Mouse (Mus musculus): Measurements from ENCODE around the gene Olfr656. TPM values are rescaled to one million over a fixed set of nuclear protein-coding genes. Genes with fewer than 3 reads are reported as not detected.

Gene Olfr656
- polyA plus RNA-seq (2012; rRNA removed), result not detected in 2 replicates

DNA sequence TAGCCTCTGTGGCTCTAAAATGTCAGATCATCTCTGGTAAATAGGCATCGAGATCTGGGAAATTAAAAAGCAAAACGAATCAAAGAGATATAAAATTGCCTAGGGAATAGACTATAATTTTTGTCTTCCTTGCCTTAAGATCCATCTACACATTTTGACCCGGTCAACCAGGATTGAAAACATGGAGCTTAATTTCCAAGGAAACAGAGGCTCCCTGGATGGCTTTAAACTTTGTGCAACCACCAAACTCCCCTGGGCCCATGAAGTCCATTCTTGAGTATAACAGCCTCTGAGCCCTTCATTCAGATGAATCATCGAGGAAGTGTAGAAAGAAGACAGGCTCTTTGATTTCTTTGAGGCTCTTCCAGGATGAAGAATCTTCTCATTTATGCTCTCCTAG lies at the start of gene Olfr656:
Olfr656 (plus strand) TSS at position 301 of the 400 bp plus-strand sequence.

DNA sequence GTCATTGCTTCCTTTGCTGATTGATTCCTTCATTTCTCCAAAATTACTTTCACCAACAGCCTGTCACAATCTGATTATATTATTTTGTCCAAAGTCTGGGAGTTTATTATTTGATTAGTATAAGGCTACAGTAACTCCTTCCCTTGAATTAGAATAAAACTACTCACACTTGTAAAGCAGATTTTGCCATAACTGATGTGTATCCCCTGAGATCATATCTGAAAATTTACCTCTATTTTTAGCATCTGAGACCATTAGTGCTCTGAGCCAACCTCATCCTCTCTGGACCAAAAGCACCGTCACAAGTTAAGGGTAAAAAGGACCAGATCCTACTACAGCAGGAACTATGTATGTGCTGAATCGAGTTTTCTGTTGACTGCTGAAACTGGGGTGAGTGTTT lies 36.7 kb upstream of the Olfr656 start, which contains the start of gene Olfr653:
Olfr653 (plus strand) TSS at position 301 of the 400 bp plus-strand sequence.

DNA sequence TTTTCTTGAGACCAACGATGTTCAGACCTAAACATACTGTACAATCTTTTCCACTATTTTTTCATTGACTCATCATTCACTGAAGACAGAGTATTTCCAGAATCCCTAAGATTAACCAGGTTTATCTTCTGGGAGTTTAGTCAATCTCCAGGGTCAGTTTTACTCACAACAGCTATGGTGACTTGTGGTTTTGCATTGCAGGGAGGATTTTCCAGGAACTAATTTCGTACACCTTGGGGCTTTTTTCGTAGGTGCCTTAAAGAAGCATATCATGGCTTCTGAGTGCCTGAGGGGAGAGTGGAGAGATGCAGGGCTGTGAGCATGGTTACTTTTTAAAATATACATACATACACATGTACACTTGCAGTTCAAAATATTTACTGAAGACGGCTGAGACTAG lies 27.0 kb upstream of the Olfr656 start, which contains the start of gene Olfr654:
Olfr654 (plus strand) TSS at position 301 of the 400 bp plus-strand sequence.

DNA sequence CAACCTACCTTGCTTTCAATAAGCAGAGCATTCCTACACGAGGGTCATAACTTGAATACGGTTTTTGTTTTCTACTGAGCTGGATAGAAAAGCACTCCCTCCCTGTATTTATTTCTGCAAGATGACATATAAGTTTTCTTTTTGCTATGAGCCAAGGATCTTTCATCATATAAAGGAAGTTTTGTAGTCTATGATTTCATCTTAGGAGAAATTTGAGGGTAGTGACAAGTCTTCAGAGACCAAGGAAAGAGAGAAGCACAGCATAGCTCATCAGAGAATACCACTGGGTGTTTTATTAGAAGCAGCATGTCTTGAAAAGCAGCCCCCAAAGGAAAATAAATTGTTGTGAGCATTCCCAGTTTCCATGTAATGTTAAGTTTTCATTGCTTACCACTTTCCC lies 12.1 kb upstream of the Olfr656 start, which contains the start of gene Olfr655:
Olfr655 (minus strand) TSS at position 101 of the 400 bp plus-strand sequence.

DNA sequence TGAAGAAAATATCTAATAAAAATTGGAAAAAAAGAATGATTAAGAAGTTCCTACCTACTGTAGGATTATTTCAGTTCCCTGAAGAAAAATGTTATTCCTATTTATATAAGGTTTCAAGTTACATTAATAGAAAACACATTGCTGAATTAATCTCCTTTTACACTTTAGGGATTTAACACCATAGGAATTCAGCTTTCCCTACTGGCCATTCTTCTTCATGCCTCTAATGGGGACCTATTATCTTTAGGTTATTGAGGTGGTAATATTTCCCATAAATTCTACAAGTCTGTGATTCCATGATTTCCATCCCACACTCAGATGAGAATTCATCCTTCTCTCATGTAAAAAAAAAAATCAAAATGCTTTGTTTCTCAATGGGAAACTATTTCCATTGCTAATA lies 10.7 kb downstream of the Olfr656 start, which contains the start of gene Olfr657:
Olfr657 (plus strand) TSS at position 301 of the 400 bp plus-strand sequence.

DNA sequence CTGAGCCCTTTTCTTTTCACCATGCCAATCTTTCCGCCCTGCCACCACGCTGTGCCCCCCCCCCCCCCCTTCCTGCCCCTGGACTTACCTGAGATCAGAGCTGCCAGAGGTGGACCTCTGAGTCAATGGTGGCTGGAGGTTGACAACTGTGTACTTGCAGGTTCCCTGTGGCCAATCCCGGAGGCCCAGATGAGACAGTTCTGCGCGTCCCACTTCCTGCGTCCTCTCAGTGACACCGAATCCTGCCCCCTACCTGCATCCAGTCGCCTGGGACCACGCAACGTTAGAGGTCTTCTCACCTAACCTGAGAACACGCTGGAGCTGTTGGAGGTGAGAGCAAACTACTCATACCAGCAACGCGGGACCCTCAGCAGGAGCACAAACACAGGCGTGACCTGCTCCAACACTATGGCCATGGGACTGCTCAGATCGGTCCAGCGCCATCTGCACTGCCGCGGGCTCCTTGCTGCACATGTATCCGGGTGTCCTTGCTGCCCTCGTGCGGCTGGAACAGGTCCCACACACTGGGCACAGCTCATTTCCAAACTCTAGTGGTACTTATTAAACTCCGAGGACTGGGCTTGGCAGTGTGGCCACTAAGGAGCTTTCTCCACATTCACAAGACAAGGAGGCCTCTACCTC lies 33.2 kb downstream of the Olfr656 start, which contains the start of gene Olfr658:
Olfr658 (minus strand) TSS at position 465 of the 642 bp plus-strand sequence.

DNA sequence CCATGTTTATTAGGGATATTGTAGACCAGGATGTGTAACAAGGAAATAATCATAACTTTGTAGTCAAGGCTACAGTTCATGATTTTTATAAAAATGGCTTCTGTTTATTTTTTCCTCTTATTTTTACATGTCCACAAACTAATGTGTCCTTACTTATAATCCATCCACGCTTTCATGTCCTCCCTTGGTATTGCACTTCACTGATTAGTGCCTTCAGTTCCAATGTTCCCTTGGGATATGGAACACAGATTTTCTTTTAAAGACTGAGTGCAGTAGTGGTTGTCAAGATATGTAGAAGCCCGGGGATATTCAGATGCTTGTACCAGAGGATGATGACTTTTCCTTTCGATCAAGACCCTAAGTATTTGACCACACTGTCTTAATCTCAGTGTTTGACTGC lies 52.7 kb downstream of the Olfr656 start, which contains the start of gene Olfr659:
Olfr659 (plus strand) TSS at position 301 of the 400 bp plus-strand sequence.

Other genes with a start within 250 kb of the Olfr656 start
- 0.06 TPM in 1 of 2 replicates, not detected in the other for gene Trim30b, start 244.1 kb upstream of the Olfr656 start, polyA plus RNA-seq (2012; rRNA removed)
- gene Trim30c, start 213.1 kb upstream of the Olfr656 start, polyA plus RNA-seq (2012; rRNA removed), result 0.08 TPM in 1 of 2 replicates, not detected in the other
- gene Trim30a, start 148.8 kb upstream of the Olfr656 start, polyA plus RNA-seq (2012; rRNA removed), result 0.77 and 0.94 TPM in 2 replicates
- 1.6 and 2.0 TPM in 2 replicates for gene Trim30d, start 106.1 kb upstream of the Olfr656 start, polyA plus RNA-seq (2012; rRNA removed)
- gene Olfr651, start 63.8 kb upstream of the Olfr656 start, polyA plus RNA-seq (2012; rRNA removed), result not detected in 2 replicates
- not detected in 2 replicates for gene Olfr652, start 53.1 kb upstream of the Olfr656 start, polyA plus RNA-seq (2012; rRNA removed)
- gene Olfr653, start 36.6 kb upstream of the Olfr656 start, polyA plus RNA-seq (2012; rRNA removed), result not detected in 2 replicates
- not detected in 2 replicates for gene Olfr654, start 26.9 kb upstream of the Olfr656 start, polyA plus RNA-seq (2012; rRNA removed)
- 0.17 TPM in 1 of 2 replicates, not detected in the other for gene Olfr655, start 12.2 kb upstream of the Olfr656 start, polyA plus RNA-seq (2012; rRNA removed)
- gene Olfr657, start 10.8 kb downstream of the Olfr656 start, polyA plus RNA-seq (2012; rRNA removed), result not detected in 2 replicates
- 0.07 and 0.08 TPM in 2 replicates for gene Olfr658, start 33.4 kb downstream of the Olfr656 start, polyA plus RNA-seq (2012; rRNA removed)
- gene Olfr659, start 52.8 kb downstream of the Olfr656 start, polyA plus RNA-seq (2012; rRNA removed), result not detected in 2 replicates
- gene Olfr661, start 72.5 kb downstream of the Olfr656 start, polyA plus RNA-seq (2012; rRNA removed), result not detected in 2 replicates
- not detected in 2 replicates for gene Usp17le, start 163.5 kb downstream of the Olfr656 start, polyA plus RNA-seq (2012; rRNA removed)
- not detected in 2 replicates for gene Usp17lb, start 228.6 kb downstream of the Olfr656 start, polyA plus RNA-seq (2012; rRNA removed)
- not detected in 2 replicates for gene Usp17la, start 243.1 kb downstream of the Olfr656 start, polyA plus RNA-seq (2012; rRNA removed)